Mouse (Mus musculus) lung, adult 2 months (tissue): ENCODE measurements at regions not wholly inside any gene's neighbourhood (a gene's known extent, or its start where the extent isn't known, plus 50 kb on each side); places are given as distances from the start of the nearest gene placed in this dataset.
"Not testable (repeated sequence)": the region's sequence is repeated elsewhere in the genome, so short reads cannot be mapped to it uniquely, and the experiment has no call there.

ENCODE experiments used
- CTCF ChIP-seq: fragments of 200-500 bp; IDR thresholded peaks from 2 replicates; pipeline ENCODE4 v1.5.1; 2011; ENCODE audit warnings: mild to moderate bottlenecking, low read length, control low read depth; ENCODE audit not compliant: insufficient read depth
- POLR2A ChIP-seq: fragments of 200-500 bp; IDR thresholded peaks from 2 replicates; pipeline ENCODE4 v1.6.1; 2011; ENCODE audit warnings: low read depth, mild to moderate bottlenecking, control low read depth, low read length, borderline replicate concordance; ENCODE audit errors: extremely low read depth

DNA sequence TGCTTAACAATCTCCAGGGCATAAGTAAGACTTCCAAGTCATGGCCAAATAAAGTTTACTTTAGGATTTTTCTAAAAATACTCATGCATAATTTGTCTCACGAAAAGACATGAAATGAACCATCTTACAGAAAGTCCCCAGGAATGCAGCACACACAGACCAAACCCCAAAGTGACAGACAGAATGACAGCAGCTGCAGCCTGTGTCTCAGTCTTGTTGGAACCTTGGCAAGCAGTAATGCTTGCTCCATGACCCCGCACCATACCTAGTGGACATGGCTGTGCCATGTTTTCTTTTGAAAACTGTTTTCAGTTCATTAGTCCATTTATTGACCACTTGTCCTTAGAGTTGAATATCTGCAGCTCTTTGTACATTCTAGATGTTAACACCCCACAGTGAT is 191.1 kb downstream of the Gm906 start:
- TF ChIP-seq CTCF, POLR2A: not testable (repeated sequence)
